Mouse (Mus musculus) lung, adult 18-20 months (tissue): ENCODE results near the gene Tnfrsf23.
"Not testable (repeated sequence)": the region's sequence is repeated elsewhere in the genome, so short reads cannot be mapped to it uniquely, and the experiment has no call there.

Source experiments
- DNase-seq, 2 experiments: peaks; one replicate each; pipeline ENCODE4 v3.0.0; 2022; ENCODE audit warnings: mixed read lengths in 2 of 2

The Tnfrsf23 gene

DNA sequence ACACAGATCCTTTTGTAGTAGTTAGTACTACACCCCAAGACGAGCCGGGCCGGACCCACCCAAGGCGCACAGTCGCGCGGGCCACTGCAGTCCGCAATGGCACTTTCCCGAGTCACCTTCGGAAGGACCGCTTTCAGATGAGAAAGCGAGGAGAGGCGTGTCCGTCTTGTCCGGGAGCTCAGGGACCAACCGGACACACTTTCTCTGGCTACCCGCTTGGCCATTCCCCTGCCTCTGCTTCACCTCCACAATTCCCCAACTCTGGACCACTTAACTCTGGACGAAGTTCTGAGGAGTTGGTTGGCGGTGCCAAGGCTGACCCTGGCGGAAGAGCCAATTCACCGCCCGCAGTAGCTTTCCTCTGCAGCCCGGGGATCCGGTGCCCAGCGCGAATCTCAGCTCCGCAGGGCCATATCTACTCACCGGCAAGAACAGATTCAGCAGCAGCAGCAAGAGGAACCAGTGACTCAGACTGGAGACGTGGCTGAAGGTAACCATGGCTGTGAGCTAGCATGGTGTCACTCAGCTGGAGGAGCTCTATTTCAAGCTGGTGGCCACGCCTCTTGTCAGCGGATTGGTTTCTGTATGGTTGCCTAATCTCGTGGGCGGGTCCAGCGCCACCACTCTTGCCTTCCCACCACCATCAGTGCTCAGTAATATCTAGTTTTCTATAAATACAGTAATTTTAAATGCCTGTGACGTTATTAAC lies at the start of gene Tnfrsf23:
TSS of gene Tnfrsf23 (minus strand) at position 514 of the 709 bp plus-strand sequence.
- DNase-seq: peak; percentile 88 to 89

DNA sequence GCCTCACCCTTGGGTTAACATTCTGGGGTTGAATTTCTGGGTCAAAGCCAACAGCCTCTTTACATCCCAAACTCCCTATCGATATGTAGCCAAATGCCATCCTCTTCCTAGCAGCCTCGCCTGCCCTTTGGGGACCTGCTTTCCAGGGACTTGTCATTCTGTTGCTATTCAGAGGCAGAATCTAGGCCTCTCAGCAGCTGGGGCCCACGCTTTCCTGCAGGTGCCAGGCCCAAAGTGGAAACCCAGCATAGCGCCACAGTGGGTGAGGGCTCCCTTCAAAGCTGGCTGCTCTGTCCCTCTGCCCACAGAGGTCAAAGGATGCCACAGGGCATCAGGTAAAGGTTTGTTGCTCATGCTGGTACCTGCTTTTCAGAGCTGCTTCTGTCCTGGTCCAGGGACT lies 48.1 kb upstream of the Tnfrsf23 start:
- no peak for DNase-seq

DNA sequence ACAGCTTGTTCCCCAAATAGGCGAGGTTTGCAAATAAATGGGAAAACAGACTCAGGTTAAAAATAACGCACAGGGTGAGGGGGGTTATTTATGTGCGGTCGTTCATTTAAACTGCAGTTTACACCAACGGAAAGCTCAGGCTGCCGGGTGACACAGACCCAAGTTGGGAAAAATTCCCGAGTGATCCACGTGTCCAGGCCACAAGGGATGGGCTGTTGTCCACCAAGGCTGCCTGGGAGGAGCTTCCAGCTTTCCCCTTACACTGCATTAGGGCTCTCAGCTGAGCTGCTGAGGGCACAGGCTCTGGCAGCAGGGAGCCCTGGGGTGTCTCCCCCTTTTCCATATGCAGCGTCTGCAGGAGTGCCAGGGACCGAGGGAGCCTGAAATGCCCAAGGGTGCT lies 44.2 kb upstream of the Tnfrsf23 start:
- no peak for DNase-seq

DNA sequence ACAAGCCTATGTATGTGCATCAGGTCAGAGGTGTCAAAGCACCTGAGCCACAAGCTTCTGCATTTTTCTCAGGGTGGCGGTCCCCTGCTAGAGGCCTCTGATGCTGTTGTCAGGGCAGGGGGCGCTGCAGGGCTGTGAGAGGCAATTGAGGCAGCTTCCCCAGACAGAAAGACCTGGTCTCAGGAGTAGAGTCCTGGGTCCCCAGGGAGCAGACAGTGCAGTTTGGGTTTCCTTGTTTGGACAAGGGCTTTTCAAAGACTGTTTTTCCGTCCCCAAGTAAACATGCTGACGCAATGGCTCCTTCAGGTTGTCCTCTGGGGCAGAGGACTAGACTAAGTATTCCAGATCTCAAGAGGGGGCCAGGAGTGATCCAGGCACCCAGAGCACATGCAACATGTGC lies 40.7 kb upstream of the Tnfrsf23 start:
- DNase-seq: peak; percentile 69 to 80

DNA sequence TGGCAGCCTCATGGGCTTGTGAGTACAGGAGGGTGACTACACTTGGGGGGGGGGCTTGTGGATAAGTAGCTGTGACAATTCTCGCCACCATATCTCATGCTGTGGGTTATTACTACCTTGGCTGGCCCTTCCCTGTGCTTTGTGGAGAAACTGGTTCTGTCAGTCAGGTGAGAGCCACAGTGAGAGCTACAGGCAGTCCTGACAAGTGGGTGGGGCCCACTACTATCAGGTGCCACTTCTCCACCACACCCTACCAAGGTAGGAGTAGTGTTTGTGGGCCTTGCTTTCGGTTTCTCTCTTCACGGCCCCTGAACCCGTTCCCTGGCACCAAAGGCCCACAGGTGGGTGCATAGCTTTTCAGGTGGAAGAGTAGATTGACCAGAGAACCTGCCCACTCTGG lies 38.2 kb upstream of the Tnfrsf23 start:
- DNase-seq: peak; percentile 87 to 93

DNA sequence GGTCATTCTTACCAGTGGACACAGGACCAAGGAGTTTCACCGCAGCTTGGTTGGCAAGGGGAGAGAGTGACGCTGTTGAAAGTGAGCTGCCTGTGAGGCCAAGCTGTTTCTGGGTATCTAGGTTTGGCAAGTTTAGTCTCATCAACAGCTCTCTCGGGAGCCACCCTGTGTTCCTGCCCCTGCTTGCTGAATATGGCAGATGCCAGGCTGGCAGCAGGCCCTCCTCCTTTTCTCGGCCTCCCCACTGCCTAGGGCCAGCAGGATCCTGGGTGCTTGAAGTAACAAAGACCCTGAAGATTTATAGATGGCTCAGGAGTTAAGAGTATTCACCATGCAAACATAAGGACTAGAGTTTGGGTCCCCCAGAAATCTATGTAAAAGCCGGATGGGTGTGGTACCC lies 37.0 kb upstream of the Tnfrsf23 start:
- DNase-seq: no peak

DNA sequence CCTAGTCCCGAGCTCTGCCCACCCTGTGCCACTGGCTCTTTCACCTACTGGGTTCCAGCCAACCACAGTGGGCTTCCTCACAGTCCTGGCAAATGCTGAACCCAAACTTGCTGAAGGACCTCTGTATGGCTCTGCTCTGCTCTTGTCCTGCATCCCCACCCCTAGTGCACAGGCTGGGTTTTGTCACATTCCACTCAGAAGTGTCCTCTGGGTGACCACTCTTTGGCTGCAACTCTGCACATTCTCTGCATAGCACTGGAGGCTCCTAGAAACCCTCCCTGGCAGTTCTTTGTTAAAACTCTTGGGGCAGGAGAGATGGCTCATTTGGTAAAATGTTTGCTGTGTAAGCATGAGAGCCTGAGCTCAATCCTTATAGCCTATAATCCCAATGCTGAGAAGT lies 32.1 kb upstream of the Tnfrsf23 start:
- peak; percentile 59 to 71 for DNase-seq

DNA sequence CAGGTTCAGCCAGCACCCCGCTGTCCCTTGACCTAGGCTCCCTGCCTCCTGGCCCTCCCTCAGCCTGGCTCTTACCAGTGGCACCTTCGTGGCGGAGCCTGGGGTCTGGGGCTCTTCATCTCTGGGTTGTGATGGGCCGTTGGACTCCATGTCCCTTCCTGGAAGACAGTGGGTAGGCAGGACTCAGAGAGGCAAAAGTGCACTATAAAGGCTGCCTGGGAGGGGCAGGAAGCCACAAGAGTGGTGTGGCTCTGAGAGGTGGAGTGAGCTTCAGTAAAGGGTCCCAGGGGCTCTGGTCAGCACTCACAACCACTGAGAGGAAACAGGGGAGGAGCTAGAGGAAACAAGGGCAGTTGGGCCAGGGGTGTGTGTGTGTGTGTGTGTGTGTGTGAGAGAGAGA lies 27.7 kb upstream of the Tnfrsf23 start:
- no peak for DNase-seq

DNA sequence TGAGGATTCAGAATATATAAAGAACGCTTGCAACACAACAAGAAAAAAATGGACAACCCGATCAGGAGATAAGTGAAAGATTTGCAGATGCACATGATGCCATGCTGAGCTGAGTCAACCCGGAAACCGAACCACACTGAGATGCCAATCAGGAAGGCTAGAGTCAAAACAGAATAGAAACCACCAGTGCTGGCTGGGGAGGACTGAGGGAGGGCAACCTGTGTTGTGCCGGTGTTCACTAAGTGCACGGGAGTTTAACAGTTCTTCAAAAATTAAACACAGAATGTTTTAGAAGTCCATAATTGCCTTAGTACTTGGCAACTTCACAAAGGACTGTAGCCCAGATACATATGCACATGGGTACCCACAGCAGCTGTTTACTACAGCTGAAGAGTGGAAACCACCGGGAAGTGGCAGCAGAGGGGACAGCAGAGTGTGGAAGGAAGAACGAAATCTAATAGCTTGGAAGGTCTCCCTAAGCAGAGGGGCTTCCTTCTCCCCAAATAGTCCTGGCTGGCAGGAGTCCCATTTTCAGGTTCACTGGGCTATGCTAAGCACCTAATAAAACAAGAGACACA lies 27.2 kb upstream of the Tnfrsf23 start:
- no peak for DNase-seq

DNA sequence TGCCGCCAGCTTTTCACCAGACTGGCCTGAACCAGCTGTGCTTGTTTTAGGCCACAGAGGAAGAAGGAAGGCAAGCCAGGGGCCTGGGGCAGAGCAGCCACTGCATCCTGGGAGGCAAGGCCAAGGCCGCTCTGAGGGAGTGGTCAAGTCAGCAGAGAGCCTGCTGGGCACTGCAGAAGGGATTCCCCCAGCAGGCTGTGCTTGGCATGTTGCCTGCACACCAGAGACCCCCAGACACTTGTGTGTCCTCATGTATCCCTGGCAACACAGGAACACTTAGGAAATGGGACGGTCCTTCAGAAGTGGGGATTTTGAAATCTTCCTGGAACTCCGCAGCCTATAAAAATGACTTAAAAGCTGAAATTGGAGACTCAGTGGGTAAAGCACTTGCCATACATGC lies 26.4 kb upstream of the Tnfrsf23 start:
- DNase-seq: peak; percentile 14 to 46

DNA sequence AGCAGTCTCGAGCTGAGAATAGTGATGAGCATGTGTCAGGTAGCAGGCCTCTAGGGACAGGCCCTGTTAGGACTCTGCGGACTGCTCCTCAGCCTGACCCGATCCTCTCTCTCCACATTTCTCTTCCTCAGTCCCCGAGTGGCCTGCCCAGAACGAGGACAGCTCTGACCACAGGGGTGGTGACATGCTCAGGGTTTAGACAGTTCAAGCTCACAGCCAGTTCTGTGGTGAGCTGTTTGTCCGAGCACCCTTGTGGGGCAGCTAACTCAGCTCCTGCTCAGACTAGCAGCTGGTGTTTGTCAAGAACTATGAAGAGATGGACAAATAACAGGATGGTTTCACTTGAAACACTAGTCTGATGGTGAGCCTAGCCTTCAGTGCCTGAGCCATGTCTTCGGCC lies 25.7 kb upstream of the Tnfrsf23 start:
- peak in 1 of 2 experiments; percentile 28 for DNase-seq

DNA sequence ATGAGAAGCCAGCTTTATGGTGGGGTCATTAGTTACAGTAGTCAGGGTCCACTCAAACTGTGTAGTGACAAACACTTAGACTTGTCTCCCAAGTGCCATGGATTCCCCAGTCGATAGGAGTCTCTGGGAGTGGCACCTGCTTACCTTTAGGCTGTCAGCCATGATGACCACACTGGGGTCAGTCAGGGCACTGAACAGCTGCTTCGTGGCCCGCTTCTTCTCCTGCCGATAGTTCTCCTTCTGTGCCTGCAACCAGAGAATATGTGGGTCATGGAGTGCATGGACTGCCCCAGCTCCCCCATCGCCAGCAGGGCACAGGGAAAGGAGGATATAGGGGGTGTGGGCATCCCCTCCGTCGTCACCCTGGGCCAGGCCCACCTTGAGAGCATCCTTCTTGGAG lies 23.7 kb upstream of the Tnfrsf23 start:
- no peak for DNase-seq

DNA sequence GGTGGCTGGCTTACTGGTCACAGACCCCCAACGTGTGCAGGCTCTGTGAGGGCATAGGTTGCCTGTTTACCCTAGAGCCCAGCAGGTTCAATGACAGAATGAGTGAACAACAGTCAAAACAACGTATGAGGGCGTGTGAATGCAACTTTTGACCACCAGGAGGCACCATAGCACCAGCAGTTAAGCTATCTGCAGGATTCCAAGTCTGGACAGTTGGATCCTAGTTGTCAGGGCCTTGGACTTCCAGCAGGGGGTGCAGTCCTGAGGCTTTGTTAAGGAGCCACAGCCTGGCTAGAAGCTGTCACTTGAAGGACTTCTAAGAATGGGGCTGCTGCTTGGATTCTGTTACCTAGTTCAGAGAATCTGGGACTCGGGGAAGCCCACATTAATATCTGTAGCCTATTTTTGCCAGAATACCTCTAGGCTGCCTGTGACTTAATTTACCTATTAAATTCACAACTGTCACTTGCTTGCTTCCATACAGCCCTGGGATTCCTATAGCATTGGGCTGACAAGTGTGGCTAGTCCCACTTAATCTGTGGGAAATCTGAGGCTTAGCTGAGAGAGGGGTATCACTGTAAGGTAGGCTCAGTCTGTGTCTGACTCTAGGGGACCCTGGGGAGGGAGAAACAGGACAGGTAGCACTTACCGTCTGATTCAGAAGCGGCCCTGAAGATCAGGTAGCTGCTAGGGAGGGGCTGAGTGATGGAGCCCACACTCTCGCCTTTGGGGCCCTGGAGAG lies 21.2 kb upstream of the Tnfrsf23 start:
- DNase-seq: peak; percentile 92 to 95

DNA sequence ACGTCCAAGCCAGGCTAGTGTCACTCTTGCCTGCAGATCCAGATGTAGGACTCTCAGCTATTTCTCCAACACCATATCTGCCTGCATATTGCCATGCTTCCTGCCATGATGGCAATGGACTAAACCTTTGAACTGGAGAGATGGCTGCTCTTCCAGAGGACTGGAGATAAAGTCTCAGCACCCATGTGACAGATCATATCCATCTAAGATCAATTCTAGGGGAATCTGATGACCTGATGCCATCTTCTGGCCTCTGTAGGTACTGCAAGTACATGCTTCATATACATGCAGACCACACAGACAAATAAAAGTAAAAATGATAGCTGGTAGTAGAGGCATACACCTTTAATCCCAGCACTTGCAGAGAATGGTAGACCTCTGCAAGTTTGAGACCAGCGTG lies 10.5 kb upstream of the Tnfrsf23 start:
- peak in 1 of 2 experiments; percentile 23 for DNase-seq

DNA sequence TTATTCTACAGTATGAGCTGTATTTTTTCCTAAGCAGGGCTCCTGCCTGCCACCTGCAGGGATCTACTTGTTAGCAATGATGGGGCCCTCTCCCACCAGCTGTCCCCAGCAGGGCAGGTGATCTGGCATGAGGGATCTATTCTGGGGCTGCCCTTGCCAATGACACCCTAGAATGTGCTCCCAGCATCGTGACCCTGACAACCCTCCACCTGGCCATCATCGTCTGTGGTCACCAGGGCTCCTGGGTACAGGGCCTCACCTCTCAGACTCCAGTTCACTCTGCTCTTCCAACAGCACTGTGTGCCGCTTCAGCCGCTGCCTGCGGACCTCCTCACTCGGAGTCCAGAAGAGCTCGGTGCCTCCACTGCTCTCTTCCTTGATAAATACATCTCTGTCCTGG lies 8.9 kb upstream of the Tnfrsf23 start:
- no peak for DNase-seq

DNA sequence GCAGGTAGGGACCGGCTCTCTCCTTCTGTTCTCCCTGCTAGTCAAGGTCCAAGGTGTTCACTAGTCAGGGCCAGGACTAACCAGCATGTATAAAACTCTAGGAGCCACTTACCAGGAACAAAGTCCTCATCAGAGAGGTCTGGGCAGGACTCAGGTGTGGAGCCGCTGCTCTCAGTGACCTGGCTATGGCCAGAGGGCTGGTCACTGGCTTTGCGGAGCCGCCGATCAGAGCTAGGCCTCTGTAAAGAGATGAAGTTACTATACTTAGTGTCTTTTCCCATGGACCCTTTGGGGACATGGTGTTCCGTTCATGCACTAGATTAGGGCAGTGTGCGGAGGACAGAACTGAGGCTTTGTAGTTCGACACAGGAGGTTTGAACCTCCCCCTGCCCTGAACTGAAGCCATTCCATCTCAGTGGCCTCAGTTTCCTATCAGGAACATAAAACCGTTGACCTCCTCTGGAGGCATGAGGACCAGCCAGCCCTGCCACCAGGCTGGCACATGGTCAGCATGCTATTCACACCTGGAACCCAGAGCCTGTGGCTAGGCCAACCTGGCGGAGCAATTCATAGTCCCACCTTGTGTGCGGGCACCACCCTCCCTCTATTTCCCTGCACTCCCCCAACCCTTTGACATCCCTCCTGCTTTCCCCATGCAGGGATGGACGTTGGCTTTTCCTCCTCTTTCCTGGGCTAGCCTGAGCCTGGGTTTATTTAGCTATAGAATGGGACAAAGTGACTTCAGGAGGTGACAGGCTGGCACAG lies 7.3 kb upstream of the Tnfrsf23 start:
- no peak for DNase-seq

DNA sequence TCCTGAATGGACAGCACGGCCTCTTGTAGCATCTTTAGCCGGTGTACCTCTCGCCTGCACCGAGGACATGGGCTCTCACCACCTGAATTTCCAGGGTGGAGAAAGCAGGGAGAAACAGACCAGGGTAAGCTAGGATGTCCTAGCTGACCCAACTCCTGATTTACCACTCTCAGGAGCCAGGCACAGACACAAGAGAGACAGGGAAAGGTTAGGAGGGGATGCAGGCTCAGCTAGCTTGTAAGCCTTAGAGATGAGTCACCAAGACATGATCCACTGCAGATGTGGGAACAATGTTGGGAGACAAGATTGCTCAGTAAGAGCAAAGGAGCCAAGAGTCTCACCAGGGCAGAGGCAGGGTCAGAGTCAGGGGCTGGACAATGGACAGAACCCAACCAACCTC lies 6.2 kb upstream of the Tnfrsf23 start:
- no peak for DNase-seq

DNA sequence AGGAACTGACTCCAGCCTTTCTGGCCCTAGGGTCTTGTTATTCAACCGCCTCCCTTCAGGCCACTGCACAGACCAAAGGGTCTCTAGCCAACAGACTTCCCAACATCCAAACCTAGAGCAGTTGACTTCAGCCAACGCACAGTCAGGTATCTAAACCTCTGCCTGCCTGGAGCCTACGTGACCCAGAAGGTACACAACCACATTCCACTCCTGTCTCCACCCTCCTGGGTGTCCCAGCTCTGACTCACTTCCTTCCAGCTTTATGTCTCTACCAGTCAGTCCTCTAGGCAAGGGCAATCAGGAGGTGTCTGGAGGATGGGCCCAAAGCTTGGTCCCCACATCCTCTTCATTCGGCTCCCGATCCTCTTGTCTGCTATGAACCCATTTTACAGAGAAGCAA lies 5.5 kb upstream of the Tnfrsf23 start:
- no peak for DNase-seq

DNA sequence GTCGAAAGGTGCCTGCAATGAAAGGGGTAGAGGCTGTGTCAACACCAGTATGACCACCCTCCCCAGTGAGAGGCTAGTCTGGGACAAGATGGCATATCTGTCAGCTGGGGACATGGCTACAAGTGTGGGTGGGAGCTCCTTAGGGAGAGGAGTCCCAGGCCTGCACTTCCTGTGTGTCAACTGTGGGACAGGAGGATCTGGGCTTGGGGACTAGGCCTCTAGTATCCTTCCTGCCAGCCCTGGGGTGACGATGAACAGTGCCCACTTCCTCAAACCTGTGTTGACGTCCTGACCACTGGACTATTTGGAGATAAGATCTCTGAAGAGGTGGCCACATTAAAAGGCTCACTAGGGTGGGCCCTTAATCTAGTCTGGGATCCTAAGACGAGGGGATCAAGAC lies 4.3 kb upstream of the Tnfrsf23 start:
- no peak for DNase-seq

DNA sequence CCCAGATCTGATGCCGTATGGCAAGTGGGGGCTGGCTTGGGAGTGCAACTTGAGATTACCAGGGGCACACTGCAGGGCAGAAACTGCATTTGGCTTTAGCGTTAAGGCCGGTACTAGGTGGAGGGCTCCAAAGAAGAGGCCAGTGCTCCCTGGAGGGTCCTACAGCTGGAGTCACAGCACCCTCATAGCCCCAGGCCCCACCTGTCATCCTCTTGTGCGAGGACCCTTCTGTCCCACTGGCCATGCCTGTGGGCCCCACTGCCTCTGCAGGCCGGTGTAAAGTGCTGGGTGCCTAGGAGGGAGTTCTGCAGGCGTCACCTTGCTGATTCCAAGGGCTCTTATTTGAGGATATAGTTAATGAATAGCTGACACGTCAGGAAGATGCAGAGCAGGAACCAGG lies 3.8 kb upstream of the Tnfrsf23 start:
- DNase-seq: no peak

DNA sequence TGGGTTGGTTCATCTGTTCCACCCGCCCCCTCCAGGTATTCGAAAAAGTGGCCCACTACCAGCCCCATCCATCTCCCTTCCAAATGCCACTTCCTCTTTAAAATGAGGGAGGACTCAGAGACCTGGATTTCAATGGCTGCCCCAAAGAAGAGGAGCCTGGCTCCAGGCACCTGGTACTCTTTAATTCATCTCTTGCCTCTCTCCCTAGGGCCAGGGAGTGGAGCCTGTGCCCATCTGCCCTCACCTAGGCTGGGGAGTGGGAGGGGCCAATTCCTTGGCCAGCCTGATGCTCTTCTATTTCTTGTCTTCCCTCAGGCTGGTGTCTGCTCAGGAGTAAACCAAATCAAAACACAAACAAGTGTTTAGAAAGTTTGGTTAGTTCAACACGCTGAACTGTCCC lies 1.0 kb upstream of the Tnfrsf23 start:
- not testable (repeated sequence) for DNase-seq

DNA sequence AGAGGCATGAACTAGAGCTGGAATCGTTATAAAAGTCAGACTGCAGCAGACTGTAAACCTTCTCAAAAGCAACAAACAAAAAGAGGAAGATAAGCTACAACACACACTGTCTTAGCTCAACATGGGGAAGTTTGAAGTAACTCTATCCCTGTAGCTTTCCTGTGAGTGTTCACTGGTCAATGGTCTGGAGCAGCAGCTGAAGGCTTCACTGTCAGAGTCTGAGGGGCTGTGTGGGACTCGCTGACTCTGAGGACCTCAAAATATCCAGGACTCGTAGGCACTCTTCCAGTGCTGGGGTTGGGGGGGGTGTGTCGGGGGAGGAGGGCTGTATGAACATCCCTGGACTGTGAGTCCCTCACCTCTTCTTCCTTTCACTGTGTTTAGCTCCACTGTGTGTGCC lies 519 bp upstream of the Tnfrsf23 start:
- DNase-seq: not testable (repeated sequence)

DNA sequence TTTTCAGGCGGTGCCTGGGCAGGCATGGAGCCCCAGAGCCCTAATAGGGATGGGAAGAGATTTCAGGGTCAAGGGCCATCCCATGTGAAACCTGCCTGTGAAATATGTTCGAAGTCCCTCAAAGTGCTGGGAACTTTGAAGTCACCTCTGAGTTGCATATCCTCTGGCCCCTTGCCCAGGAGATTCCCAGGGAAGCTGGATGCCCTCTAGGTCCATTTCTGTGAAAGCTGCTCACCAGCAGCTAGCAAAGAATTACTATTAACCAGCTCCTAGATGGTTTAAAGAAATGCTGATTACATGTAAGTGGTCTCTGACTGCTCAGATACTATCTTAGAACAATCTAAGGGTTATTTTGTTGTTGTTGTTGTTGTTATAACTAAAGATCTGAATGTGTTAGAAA lies 1.1 kb downstream of the Tnfrsf23 start:
- DNase-seq: not testable (repeated sequence)
